Mouse (Mus musculus) A20 (cell line): ENCODE data around the gene Apol7e.
A peak's percentile ranks its signal among the peaks of the same experiment; 100 is the strongest.
"Not testable (repeated sequence)": the region's sequence is repeated elsewhere in the genome, so short reads cannot be mapped to it uniquely, and the experiment has no call there.

Source experiments
- DNase-seq: peaks from one replicate; pipeline ENCODE4 v3.0.0-alpha.2; 2011; ENCODE audit warnings: low read depth, low spot score

Gene Apol7e

DNA sequence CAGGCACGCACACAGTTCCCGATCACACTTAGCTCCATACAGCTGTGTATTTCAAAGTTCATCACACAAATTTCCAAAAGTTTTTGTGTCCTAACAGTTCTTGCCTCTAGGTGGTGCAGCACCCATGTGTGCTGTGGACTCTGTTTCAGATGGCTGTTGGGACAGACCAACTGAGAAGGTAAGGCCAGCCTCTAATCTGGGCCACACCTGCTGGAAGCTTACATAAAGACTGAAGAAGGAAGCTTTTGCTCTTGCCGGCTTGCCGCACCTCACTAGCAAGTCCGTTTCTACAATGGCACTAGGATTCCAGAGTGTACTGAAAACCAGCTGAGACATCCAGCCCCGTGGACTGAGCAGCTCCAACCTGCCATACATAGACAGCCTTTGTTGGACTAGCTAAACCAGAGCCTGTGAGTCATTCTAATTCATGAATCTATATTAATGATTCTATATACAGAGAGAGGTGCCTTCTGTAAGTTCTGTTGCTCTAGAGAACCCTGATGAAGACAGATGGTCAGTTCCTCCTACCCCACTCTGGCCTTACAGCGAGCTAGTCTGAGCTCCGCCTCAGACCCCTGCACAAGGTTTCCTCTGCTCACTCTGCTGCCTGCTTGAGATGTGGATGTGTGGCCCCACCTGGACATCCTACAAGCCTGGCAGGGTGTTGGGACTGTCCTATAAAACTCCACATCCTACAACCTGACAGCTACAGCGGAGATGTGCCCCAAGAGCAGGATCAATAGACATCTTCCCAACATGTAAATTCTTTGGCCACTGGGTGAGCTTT, 42.0 kb downstream of the Apol7e start:
- DNase-seq, result peak; percentile 17

DNA sequence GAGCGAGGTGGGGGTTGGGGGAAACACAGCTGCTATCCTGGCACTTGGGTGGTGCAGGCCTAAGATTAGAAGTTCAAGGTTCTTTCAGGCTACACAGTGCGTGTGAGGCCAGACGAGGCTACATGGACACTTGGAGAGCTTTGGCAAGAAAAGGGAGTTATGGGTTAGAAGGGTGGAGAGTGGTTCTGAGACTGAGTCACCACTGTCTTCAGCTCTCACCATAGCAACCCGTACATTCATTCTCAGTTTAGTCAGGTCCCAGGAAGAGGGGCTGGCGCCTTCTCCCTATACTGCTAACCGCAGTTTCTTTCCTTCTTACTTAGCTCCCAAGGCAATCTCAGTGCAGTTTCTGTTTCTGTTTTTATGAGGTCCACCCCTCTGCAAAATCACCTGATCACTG, 42.9 kb downstream of the Apol7e start:
- not testable (repeated sequence) for DNase-seq

DNA sequence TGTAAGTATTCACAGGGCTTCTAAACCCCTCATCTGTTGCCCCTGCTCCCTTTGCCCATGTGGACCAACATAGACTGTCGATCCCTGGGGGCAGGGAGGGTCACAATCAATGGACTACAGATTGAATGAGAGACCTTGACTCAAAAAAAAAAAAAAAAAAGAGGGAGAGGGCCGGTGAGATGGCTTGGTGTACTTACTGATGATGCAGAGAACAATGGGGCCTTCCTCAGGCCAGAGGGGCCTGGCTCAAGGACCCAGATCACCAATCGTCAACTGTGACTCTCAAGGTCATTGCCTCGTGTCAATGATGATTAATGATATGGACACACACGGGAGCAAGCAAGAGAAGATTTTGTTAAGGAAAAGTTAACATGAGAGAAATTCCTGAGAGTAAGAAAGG, 46.0 kb downstream of the Apol7e start:
- no peak for DNase-seq

DNA sequence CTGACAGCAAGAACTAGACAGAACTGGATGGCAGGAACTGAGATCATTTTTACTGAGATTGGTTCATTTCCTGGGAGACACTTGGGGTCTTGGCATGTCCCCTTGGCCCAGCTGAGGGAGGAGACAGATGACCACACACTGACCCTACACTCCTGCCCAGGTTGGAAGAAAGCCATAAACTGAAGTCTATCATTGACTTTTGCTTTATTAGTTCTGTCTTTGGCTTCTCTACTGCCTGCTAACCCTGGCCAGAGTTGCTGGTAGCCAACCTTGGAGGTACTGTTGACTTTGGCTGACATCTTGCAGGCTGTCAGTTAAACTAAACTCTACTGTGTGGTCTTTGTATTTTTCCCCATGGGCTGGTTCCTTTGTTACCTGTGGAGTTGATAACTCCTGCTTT, 46.4 kb downstream of the Apol7e start:
- no peak for DNase-seq

DNA sequence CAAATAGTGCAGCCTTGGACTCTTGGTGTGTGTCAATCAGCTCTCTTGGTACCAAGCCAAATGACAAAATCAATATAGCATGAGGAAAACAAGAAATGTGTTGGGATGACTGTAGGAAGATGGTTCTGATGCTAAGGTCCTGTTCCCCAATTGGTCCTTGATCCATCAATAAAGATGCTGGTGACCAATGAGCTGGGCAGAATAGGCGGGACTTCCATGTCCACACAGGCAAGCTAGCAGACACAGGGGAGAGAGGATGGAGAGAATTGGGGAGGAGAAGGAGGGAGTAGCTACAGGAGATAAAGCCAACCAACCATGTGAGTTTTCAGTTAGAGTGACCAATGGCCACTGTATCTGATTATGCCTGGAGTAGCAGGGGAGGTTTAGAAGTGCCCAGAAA, 47.7 kb downstream of the Apol7e start:
- DNase-seq, result no peak

DNA sequence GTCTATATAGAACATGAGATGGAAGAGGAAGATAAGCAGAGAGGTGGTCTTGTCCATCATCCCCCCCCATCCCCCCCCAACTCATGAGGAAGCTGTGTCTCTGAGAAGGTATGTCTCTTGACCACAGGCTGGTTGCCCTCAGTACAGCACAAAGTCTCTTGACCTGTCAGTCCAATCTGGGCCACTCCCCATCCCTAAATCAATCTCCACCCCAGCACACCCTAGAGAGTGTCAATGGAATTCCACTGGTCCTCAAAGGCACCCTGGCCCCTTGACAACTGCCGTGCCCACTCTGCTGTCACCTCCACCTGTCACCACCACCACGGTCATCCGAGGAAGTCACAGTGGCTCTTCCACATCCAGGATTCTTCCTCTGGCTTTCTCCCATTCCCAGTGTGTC, 49.8 kb downstream of the Apol7e start:
- DNase-seq, result no peak

DNA sequence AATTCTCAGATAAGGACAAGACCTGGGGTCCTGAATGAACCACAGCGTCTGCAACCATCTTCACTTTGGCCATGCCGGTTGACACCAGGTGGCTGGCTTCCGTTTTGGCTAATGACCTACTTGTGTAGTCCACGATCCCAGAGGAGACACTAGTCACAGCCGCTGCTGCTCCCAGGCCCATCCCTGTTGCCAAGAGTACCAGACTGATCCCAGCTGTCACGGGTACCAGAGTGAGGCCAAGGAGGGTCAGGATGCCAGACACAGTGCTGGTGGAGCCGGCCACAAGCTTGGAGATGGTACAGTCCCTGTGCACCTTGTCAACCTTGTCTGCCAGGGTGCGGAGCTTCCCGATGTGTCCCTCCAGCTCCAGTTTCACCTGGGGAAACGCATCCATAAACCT, 51.1 kb downstream of the Apol7e start:
- no peak for DNase-seq

DNA sequence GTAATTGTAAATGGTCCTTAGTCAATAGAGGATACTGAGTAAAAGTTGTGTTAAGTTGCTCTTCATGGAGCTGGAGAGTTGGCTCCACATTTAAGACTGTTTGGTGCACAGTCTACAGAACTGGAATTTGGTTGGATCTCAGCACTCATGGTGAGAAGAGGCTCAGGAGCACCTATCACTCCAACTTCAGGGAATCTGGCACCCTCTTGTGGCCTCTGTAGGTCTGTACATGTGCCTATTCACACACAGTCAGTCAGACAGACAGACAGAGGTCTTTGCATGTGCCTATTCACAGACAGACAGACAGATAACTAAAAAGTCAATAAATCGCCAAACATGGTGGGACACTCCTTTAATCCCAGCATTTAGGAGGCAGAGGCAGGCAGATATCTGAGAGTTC, 51.8 kb downstream of the Apol7e start:
- DNase-seq, result peak; percentile 49

DNA sequence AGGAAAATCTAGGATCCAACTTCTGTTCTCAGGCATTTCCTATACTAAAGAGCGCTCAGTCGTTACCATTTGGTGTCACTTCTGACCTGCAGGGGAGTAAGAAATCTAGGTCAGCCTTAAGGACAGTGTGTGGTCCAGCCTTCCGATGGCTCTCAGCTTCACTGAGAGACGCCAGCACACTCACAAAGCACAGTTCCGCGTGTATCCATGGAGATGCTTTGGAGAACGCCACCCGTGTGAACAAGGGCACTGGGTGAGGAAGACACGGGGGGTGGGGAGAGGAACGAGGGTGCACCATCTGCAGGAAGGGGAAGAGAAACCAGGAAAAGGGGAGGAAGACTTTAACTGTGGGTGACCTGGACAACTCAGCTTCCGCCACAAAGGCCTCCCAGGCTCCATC, 53.8 kb downstream of the Apol7e start:
- DNase-seq, result no peak

DNA sequence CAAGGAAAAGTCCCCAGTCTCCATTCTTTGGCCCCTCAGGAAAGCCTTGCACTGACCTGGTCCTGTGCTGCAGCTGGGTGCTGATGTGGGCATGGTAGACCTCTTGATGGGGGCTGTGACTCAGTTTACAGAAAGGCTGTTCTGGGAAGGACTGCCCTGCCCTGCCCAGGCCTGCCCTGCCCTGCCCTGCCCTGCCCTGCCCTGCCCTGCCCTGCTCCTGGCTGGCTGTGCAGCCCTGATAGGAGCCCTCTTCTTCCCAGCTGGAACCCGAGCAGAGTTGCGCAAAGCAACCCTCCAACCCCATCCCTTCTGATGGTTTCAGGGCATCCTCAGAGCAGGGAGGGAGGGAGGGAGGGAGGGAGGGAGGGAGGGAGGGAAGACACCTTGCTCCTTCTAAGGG, 56.5 kb downstream of the Apol7e start:
- no peak for DNase-seq

DNA sequence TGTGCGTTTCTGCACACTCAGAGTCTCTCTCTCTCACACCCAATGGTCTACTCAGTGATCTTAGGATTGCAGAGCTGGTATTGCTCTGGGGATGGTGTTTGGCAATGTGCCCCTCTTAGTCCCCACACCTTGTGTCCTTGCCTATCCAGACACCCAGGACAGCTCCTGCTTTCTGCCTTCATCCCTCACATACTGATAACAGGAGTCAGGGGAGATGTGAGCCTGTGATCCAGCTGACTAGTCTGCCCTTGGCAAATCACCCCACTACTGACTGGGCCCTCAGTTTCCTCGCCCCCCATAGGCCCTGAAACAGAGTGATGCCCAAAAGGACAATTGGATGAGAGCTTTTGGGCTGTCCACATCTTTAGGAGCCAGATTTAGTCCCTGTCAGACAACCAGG, 57.4 kb downstream of the Apol7e start:
- DNase-seq, result no peak

DNA sequence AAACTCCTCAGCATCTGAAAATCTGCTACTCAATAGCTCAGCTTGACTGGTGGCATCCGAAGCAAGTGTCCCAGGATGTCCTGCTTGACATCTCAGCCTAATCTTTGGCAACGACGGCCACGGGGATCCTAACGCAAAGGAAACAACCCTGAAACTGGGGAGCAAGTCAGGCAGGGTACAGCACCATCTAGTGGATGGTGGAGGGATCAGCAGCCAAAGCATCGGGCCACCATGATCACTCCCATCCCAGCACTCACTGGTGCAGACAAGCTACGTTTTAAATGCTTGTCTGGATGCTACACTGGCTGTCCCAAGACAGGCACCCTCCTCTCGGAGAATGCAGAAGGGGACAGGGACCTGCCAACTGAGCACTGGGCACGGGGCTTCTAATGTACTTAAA, 58.2 kb downstream of the Apol7e start, which contains the start of gene Apol8:
Gene Apol8, minus strand, starts transcription at position 156 of the 400 bp plus-strand sequence.
- DNase-seq, result peak; percentile 63

DNA sequence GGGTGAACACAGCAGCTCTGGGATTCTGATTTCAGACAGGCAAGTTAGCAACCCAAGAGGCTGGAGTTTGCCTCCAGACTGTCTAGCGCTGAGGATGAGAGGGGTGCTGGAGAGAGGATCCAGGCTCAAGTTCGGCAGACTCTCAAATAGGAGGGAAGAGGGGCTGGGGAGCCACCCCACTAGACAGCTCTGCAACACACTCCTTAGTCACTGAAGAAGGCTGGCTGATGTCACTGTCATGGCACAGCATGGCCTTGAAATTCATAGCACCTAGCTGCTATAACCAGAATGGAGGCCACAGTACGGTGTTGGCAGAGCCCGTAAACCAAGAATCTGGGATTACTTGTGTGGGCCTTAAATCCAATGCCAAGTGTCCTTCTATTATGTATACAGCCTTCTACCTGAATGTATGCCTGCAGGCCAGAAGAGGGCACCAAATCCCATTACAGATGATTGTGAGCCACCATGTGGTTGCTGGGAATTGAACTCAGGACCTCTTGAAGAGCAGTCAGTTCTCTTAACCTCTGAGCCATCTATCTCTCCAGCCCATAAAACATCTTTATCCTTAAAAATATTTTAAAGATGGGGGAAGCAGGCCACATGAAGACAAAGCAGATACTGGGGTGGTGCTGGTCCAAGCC, 59.0 kb downstream of the Apol7e start:
- DNase-seq, result peak; percentile 30

DNA sequence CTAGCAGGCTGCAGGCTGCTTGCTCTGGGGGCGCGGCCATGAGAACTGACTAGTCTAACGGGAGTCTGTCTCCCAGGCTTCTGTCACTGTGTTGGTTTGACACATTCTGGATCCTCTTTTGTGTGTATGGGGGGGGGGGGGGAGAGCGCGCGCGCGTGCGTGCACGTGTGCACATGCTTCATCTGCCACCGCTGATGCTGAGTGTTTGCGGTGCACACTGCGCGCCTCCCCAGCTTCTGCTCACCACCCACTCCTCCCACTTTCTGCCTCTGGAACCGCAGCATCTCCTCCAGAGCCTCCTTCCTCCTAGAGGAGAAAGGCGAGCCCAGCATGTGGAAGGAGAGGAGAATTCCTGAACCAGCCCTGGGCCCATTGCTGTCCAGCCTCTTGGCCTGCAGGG, 61.4 kb downstream of the Apol7e start:
- DNase-seq, result no peak

DNA sequence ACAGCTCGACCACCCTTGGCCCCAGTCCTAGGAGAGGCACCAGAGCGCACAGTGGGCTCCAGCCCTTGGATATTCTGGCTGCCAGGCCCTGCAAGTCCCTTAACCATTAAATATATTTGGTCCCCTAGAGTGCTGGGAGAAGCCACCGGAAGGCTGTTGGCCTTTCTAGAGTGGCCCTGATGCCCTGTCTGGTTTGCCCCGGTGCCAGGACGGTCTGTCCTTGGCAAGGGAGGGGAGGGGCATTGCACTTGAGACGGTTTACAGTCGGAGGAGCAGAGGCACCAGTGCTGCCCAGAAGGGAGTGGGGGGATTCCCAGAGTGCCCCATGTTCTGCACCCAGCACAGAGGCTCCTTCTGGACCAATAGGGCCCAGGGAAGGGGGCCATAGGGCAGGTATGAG, 62.4 kb downstream of the Apol7e start:
- no peak for DNase-seq

DNA sequence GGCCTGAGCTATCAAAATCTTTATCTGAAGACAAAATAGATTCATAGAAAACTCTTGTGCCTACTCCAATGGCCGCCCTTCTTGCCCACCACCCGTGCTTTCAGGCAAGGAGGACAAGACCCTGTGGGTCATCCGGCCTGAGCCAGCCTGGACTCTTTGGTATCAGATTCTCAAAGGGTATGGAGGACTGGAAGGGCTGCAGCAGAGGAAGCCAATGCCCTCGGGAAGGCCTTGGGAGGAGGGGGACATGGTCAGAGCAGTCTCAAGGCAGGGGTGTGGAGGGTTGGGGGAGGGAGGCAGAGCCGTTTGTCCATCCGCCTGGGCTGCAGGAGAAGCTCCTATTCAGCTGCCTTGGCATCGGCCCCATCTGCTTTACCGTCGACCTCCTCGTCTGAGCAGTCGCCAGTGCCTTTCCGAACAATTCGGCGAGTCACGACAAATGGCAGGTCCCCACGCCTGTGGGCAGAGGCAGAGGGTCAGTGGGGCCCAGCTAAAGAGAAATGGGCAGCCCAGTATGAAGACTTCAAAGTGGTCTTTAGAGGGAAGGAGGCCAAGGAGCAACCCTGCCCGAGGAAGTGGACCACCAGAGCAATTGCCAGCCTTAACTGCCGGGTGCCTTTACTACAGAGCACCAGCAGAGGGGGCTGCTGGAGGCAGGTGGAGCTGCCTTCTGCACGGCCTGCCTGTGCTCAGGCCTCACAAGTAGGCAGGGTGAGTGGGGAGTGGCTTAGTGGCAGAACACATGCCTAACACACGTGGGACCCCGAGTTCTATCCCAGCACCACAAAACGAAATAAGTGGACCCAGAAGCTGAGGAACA, 63.1 kb downstream of the Apol7e start:
- DNase-seq, result peak; percentile 48

DNA sequence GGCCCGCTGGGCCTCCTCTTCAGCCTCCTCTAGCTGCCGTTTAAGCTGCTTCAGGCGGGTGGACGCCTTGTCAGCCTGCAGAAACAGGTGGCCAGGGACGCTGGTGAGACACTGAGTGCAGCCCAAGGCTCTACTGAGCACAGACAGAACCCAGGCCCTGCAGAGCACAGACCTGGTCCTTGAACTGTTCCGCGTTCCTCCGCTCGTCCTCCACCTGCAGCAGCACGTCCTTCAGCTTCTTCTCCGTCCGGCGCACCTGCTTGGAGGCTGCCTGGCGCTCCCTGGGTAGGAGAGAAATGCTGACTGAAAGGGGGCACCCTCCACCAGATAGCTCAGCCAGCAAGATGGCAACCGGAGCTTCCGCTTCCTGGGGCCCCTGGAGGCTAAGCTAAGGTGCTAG, 64.4 kb downstream of the Apol7e start:
- no peak for DNase-seq

DNA sequence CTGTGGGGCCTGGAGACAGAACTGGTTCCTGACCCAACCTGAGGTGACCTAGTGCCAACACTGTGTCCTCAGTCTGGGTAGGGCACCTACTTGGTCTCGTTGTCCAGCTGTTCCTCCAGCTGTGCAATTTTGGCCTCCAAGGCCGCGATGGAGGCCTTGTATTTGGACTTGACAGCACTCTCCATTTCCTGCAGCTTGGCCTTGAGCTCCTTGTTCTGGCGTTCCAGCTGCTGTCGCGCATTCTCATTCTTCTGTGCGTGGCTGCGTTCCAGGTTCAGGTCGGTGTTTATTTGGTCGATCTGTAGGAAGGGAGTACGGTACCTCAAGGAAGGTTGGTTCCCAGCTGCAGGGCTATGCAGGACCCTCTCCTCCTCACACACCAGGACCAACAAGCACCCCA, 65.0 kb downstream of the Apol7e start:
- no peak for DNase-seq

DNA sequence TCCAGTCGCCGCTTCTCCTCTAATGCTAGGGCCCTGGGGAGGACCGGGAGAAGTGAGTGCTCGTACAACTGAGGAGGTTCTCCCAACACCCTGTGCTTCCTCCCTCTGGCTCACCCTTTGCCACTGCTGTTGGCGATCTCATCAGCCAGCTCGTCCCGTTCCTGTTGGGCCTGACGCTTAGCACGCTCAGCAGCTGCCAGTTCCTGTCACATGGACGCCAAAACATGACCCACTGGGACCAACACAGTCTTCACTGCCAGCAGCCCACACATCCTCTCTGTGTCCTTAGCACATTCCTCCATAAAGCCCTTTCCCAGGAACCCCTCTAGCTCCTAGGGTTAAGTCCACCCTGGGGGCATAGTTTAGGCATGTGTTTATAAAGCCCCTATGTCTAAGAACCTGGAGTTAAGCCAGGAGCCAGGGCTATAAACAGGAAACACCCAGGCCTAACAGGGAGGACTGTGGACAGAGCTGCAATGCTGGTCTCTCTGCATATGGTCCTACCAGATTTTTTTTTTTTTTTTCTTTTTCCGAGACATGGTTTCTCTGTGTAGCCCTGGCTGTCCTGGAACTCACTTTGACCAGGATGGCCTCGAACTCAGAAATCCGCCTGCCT, 65.8 kb downstream of the Apol7e start:
- DNase-seq, result no peak

DNA sequence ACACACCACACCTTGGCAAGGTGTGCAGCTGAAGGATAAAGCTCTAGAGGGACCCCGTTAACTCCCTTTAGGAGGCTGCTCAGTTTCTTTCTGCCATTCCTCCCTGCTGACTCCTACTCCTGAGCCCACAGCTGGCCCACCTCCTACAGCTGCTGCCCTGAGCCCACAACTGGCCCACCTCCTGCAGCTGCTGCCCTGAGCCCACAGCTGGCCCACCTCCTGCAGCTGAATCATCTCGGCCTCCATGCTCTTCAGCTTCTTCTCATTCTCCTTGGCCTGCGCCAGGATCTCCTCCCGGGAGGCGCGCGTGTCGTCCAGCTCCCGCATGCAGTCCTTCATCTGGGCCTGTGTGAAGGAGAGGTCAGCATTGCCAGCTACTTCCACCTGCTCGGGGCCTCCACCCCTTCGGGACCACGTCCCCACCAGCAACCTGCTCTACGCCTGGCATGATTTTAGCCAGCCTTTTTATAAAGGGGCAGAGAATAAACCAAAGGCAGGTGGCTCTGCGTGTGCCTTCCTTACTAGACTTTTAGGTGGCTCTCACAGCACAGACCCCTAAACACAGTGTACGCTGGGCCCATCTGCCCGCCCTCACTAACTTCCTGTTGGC, 66.9 kb downstream of the Apol7e start:
- DNase-seq, result no peak

DNA sequence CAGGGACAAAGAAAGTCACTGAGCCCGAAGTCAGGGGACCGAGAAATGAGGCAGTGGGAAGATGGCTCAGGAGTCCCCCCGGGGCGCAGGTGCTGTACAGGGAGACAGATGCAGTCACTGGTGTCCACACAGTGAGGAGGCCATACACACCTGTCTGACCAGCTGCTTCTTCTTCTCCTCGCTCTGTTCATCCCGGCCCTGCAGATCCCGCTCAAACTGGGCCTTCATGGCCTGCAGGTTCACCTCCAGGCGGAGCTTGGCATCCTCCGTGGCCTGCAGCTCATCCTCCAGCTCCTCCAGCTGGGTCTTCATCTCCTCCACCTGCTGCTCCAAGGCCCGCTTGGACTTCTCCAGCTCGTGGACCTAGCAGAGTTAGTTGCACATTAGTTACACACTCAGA, 68.3 kb downstream of the Apol7e start:
- no peak for DNase-seq
